Mouse (Mus musculus) limb, embryonic 11.5 days (tissue): Measurements from ENCODE around the gene Anp32a. TPM values are rescaled to one million over a fixed set of nuclear protein-coding genes. Genes with fewer than 3 reads are reported as not detected.

Source experiments
- ATAC-seq: fragments of 200-750 bp; cut with Nextera tagmentation; 2 replicates; pipeline ENCODE4 v1.8.0; 2017; ENCODE audit warnings: low read depth; ENCODE audit not compliant: insufficient number of reproducible peaks, low FRiP score, low TSS enrichment
- DNase-seq: peaks from one replicate; pipeline ENCODE4 v3.0.0-alpha.2; 2015; ENCODE audit warnings: low spot score
- H3K27ac ChIP-seq: fragments of 300-500 bp; sonication (generic); replicated peaks from 2 replicates; pipeline ENCODE4 v1.5.1; 2014; ENCODE audit warnings: low read depth, mild to moderate bottlenecking, low read length
- H3K27me3 ChIP-seq: fragments of 300-500 bp; sonication (generic); 2 replicates; pipeline ENCODE4 v1.6.1; 2014; ENCODE audit warnings: mild to moderate bottlenecking, low read length, mixed read lengths; ENCODE audit not compliant: control insufficient read depth, insufficient read depth
- H3K36me3 ChIP-seq: fragments of 300-500 bp; sonication (generic); 2 replicates; pipeline ENCODE4 v1.6.1; 2014; ENCODE audit warnings: mild to moderate bottlenecking, low read length, moderate library complexity, mixed read lengths; ENCODE audit not compliant: control insufficient read depth, insufficient read depth
- H3K4me1 ChIP-seq: fragments of 300-500 bp; sonication (generic); 2 replicates; pipeline ENCODE4 v1.6.1; 2014; ENCODE audit warnings: low read length, mixed read lengths; ENCODE audit not compliant: control insufficient read depth, insufficient read depth
- H3K4me2 ChIP-seq: fragments of 300-500 bp; sonication (generic); 2 replicates; pipeline ENCODE4 v1.6.1; 2014; ENCODE audit warnings: low read depth, mild to moderate bottlenecking, moderate library complexity; ENCODE audit not compliant: severe bottlenecking
- H3K4me3 ChIP-seq: fragments of 300-500 bp; sonication (generic); 2 replicates; pipeline ENCODE4 v1.5.1; 2014; ENCODE audit warnings: low read depth, low read length
- H3K9ac ChIP-seq: fragments of 300-500 bp; sonication (generic); 2 replicates; pipeline ENCODE4 v1.6.1; 2014; ENCODE audit warnings: mild to moderate bottlenecking, low read length
- H3K9me3 ChIP-seq: fragments of 300-500 bp; sonication (generic); 2 replicates; pipeline ENCODE4 v1.6.1; 2016; ENCODE audit warnings: low read length; ENCODE audit not compliant: control insufficient read depth
- WGBS: fragments of 180-500 bp; shearing (Covaris S2); extraction: QIAGEN DNeasy Blood & Tissue Kit; methylation state at CpG from one replicate; pipeline ENCODE4 v1.1.7; 2014; 5-methylcytosine and 5-hydroxymethylcytosine counted together
- polyA plus RNA-seq: library from polyadenylated mRNA; unstranded; fragments of >200 nt; fragmentation: Nextera tagmentation; extraction: Ambion mirVana; gene quantifications from 2 replicates; pipeline ENCODE4 v1.2.1, GENCODE M21; 2014

The Anp32a gene
- polyA plus RNA-seq, 1 experiment from 2014 or later, result 223 TPM

DNA sequence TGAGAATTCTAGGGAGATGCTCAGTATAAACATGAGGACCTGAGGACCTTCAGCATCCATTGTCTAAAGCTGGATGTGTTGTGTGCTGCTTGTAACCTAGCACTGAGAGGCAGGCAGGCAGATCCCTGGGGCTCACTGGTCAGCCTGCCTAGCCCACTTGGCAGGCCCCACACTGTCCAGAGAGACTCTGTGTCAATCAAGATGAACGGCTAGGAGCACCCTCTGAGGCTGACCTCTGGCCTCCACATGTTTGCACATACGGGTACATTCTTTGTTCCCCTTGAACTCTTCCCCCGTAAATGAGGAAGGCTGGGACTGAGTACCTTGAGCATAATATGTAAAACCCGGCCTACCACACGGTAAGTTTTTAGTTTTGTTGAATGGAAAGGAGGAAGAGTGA lies 39.3 kb downstream of the Anp32a start:
- H3K4me3 ChIP-seq, result no peak overlapping the region
- ATAC-seq, result no peak
- no peak overlapping the region for H3K27ac ChIP-seq
- no peak overlapping the region for H3K4me2 ChIP-seq
- H3K9me3 ChIP-seq, result no peaks in the 10 kb centered on the region
- H3K9ac ChIP-seq, result no peak overlapping the region
- no peak for DNase-seq
- no peaks in the 10 kb centered on the region for H3K4me1 ChIP-seq
- WGBS, result 67% methylated on average over 5 of the region's 5 CpGs
- H3K36me3 ChIP-seq, result peaks cover 24% of the 10 kb centered on the region
- no peaks in the 10 kb centered on the region for H3K27me3 ChIP-seq

DNA sequence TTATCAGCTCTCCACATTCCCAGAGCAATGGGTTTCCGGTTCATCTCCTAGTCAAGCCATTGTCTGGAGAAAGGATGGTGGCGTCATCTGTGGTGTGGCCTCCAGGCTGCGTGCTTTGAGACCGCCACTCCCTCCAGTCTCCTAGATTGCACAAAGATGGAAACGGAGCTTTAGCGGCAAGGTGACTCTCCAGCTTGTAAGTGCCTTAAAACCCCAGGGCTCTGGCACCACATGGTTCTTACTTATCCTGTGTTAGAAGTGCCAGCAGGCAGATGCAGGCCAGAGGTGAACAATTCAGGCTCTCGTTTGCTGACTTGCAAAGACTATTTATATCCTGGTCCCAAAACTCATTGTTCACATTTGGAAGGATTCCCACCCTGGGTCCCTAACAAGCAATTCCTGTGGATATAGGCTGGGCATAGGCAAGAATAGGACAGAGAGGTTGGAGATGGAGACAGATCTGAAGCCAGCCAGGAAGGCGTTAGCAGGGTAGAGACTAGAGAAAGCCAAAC lies 40.4 kb downstream of the Anp32a start:
- no peak overlapping the region for H3K4me2 ChIP-seq
- DNase-seq (no peak), ATAC-seq (no peak)
- WGBS, result 66% methylated on average over 8 of the region's 8 CpGs
- no peaks in the 10 kb centered on the region for H3K9me3 ChIP-seq
- H3K27ac ChIP-seq, result no peak overlapping the region; the same call in 1 of the 2 replicates
- no peak overlapping the region for H3K4me3 ChIP-seq
- H3K4me1 ChIP-seq, result no peaks in the 10 kb centered on the region
- no peak overlapping the region for H3K9ac ChIP-seq
- no peaks in the 10 kb centered on the region for H3K27me3 ChIP-seq
- peaks cover 23% of the 10 kb centered on the region for H3K36me3 ChIP-seq

DNA sequence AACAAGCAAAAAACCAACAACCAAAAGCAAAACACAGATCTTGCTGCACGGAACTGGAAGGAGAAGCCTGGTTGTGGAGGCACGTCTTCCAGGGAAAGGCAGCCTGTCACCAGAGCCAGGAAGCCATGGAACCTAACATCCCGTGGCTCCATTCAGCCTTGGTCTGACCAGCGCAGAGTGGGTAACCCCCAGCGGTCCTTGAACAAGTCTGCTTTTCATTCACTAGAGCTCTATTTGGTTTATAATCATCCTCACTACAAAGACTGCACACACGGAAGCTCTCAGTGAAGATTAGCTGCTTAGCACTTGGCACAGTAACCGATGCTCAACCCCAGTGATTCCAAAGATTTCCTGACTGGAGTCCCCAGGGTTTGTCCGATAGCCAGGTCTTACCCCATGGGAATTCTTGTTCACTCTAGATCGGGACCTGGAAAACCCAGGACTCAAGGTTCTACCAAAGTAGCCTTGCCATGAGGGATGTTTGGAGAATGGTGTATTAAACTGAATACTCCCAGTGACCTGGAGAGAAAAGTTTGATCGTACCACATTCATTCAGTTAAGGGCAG lies 41.5 kb downstream of the Anp32a start:
- Histone ChIP-seq H3K27ac (no peak overlapping the region), H3K36me3 (peaks cover 15% of the 10 kb centered on the region), H3K9me3 (no peaks in the 10 kb centered on the region), H3K9ac (no peak overlapping the region), H3K4me3 (no peak overlapping the region), H3K27me3 (no peaks in the 10 kb centered on the region), H3K4me1 (no peaks in the 10 kb centered on the region), H3K4me2 (no peak overlapping the region)
- DNase-seq (no peak), ATAC-seq (no peak)
- 89% methylated on average over 10 of the region's 10 CpGs for WGBS

DNA sequence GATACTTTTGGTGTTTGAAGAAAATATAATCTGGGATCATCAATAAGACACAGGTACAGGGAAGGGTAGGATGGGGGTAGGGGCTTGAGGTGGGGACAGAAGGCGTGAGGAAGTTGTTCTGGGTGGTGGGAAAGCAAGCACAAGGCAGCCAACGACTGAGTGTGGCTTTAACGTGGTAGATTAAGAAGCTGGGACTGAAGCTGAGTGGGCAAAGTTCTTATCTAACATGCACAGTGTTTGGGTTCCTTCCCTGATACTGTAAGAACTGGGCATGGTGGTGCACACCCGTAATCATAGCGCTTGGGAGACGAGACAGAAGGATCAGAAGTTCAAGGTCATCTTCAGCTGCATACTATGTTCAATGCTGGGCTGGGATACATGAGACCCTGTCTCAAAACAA lies 44.0 kb downstream of the Anp32a start:
- Histone ChIP-seq H3K4me3 (no peak overlapping the region), H3K27ac (no peak overlapping the region), H3K36me3 (peaks cover 4% of the 10 kb centered on the region; the same call in 1 of the 2 replicates), H3K9ac (no peak overlapping the region), H3K9me3 (no peaks in the 10 kb centered on the region), H3K4me2 (no peak overlapping the region), H3K27me3 (no peaks in the 10 kb centered on the region), H3K4me1 (no peaks in the 10 kb centered on the region)
- ATAC-seq, result no peak
- WGBS, result 92% methylated on average over 6 of the region's 6 CpGs
- no peak for DNase-seq

DNA sequence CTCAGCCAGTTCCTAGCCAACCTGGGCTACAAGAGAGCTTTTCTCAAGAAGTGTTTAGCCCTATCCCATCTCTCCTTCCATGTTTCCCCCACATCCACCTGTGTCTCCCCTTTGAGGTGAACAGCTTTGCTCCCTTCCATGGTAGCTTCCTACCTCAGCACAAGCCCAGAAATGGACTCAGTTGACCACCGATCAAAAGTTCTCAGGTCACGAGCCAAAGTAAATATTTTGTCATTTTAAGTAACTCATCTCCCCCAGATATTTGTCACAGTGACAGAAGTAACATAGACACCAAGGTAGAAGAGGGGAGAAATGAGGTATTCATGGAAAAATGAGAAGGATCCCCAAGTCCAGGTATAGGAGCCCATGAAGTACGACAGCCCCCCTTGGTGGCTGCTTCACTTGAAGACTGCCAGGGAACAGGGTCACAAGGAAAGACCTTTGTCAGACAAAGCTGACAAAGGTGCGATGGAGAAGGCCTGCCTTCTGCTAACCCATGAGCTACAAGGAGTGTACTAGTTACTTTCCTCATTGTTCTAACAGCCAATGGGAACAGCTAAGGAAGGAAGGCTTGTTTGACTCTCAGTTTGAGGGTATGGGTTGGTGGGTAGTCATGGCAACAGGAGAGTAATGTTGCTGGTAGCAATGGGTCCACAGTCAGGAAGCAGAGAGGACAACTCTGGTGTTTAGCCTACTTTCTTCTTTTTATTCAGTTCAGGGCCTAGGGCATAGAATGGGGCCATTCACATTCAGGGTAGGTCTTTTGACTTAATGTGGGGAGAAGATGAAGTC lies 44.8 kb downstream of the Anp32a start:
- Histone ChIP-seq H3K9me3 (no peaks in the 10 kb centered on the region), H3K27me3 (no peaks in the 10 kb centered on the region), H3K4me3 (no peak overlapping the region), H3K4me1 (no peaks in the 10 kb centered on the region), H3K36me3 (no peaks in the 10 kb centered on the region), H3K4me2 (no peak overlapping the region), H3K27ac (no peak overlapping the region), H3K9ac (no peak overlapping the region)
- 87% methylated on average over 4 of the region's 4 CpGs for WGBS
- DNase-seq (no peak), ATAC-seq (no peak)

DNA sequence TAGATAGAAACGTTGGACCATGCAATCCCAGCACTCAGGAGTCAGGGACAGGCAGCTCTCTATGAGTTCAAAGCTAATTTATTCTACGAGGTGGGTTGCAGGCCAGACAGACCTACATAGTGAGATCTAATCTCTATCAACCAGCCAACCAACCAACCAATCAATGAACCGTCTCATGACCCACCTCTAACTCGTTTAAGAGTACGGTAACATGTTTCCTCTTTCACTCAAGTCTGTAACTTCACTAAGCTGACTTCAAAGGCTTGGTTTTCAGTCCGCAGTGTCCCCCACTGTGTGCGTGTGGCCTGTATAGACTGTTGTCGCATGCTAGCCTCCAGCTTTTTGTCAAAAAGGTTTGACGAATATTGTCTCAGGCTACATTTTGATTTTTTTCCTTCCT lies 48.6 kb downstream of the Anp32a start:
- 55% methylated on average over 9 of the region's 9 CpGs for WGBS
- no peak overlapping the region for H3K4me3 ChIP-seq
- DNase-seq (no peak), ATAC-seq (no peak)
- no peak overlapping the region for H3K27ac ChIP-seq
- no peaks in the 10 kb centered on the region for H3K27me3 ChIP-seq
- H3K36me3 ChIP-seq, result no peaks in the 10 kb centered on the region
- no peak overlapping the region for H3K4me2 ChIP-seq
- no peaks in the 10 kb centered on the region for H3K9me3 ChIP-seq
- H3K9ac ChIP-seq, result no peak overlapping the region
- no peaks in the 10 kb centered on the region for H3K4me1 ChIP-seq

DNA sequence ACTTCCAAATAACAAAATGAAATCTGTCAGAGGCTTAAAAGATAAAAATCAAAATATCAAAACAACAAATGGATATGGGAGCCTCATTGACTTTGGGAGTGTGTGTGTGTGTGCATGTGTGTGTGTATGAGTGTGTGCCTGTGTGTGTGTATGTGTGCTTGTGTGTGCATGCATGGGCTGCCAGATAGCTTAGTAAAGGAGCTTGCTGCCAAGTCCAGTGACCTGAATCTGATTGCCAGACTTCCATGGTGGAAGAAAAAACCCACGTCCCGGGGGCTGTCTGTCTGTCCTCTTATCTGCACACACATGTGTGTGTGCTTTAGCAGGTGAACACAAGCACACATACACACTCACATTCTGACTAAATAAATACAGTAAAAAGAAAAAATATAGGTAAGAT lies 52.4 kb downstream of the Anp32a start:
- Histone ChIP-seq H3K9me3 (no peaks in the 10 kb centered on the region), H3K36me3 (no peaks in the 10 kb centered on the region), H3K9ac (no peak overlapping the region), H3K4me2 (no peak overlapping the region), H3K27me3 (no peaks in the 10 kb centered on the region), H3K4me3 (no peak overlapping the region), H3K4me1 (no peaks in the 10 kb centered on the region), H3K27ac (no peak overlapping the region)
- ATAC-seq (no peak), DNase-seq (no peak)
- 82% methylated on average over 2 of the region's 2 CpGs for WGBS

DNA sequence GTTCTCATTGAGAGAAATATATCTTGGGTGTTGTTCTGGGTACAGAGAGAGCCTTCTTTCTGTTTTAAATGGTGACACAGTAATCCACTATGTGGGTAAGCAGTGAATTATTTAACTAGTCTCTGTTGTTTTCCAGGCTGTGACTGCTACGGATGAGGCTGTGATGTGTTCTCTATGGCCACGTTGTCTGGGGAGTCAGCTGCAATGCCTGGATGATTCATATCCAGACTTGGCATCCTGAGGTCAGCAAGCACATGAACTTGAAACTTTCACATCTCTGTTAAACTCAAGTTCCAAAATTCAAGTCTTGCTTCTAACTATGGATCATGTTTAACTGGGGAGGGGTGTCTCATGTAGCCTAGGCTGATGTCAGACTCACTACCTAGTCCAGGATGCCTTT lies 53.1 kb downstream of the Anp32a start:
- ATAC-seq (no peak), DNase-seq (no peak)
- no peaks in the 10 kb centered on the region for H3K36me3 ChIP-seq
- H3K9ac ChIP-seq, result no peak overlapping the region
- no peaks in the 10 kb centered on the region for H3K27me3 ChIP-seq
- no peak overlapping the region for H3K27ac ChIP-seq
- H3K4me1 ChIP-seq, result no peaks in the 10 kb centered on the region
- WGBS, result 61% methylated on average over 2 of the region's 2 CpGs
- H3K4me3 ChIP-seq, result no peak overlapping the region
- no peaks in the 10 kb centered on the region for H3K9me3 ChIP-seq
- no peak overlapping the region for H3K4me2 ChIP-seq
